Mouse (Mus musculus) spleen, adult 12 weeks (tissue): Measurements from ENCODE around the gene Meiob.

ENCODE experiments used
- DNase-seq: peaks from one replicate; pipeline ENCODE4 v3.0.0; 2022; ENCODE audit warnings: low spot score

Gene Meiob

GRCm38 (mm10) chr17:24821351-24822280, 17.5 kb downstream of the Meiob start:
- DNase-seq, result no peak

DNA sequence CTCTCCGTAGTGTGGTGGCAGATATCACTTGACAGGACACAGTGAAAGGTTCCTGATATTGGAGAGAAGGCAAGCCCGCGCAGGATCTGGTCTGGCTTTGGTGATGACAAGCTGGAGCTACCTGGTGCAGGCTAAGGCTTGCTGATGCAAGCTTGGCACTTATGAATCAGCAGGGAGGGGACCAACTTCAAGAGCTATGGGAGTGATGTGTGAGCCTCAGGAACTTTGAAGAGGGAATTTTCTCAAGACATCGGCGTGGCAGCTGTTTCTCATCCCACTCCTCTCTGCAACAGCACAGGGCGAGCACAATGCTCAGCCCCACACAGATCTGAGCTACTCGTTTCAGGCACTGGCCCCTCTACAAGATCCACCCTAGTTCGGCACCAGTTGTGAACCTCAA, 35.8 kb downstream of the Meiob start, which contains the start of gene Hagh:
Hagh (plus strand) TSS at position 302 of the 400 bp plus-strand sequence.
- no peak for DNase-seq

- no peak for DNase-seq
Observed at GRCm38 (mm10) chr17:24840341-24840740, 36.3 kb downstream of the Meiob start.

- no peak for DNase-seq
Observed at GRCm38 (mm10) chr17:24841133-24841532, 37.0 kb downstream of the Meiob start.

GRCm38 (mm10) chr17:24842631-24843030, 38.5 kb downstream of the Meiob start:
- no peak for DNase-seq

- no peak for DNase-seq
Observed at GRCm38 (mm10) chr17:24844525-24844924, 40.4 kb downstream of the Meiob start.

- DNase-seq, result no peak
Observed at GRCm38 (mm10) chr17:24847386-24847785, 43.3 kb downstream of the Meiob start.

GRCm38 (mm10) chr17:24848600-24849031, 44.5 kb downstream of the Meiob start:
- DNase-seq, result peak; percentile 42

- no peak for DNase-seq
Observed at GRCm38 (mm10) chr17:24849733-24850064, 45.6 kb downstream of the Meiob start.

- peak; percentile 90 for DNase-seq
Observed at GRCm38 (mm10) chr17:24850065-24850772, 46.1 kb downstream of the Meiob start, which contains the start of gene Fahd1. Fahd1 (minus strand) TSS chr17:24850364.

DNA sequence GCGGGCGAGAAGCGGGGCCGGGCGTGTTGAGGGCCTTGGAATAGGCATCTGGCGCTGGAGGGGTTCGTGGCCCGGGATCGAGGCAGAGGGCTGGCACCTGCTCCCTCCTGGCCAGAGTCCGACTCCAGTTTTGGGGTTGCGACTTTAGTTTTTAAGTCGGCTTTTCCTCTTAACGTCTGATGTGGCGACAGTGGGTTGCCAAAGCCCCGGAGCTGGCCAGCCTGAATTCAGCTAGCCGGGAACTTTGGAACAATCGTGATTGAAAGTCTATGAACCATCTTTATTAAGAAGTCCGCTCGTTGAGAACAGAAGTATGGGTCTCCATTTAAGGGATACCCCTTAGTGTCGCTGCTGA, 46.7 kb downstream of the Meiob start:
- no peak for DNase-seq

GRCm38 (mm10) chr17:24851381-24852125, 47.5 kb downstream of the Meiob start:
- no peak for DNase-seq

- DNase-seq, result no peak
Observed at GRCm38 (mm10) chr17:24855838-24856464, 51.9 kb downstream of the Meiob start.

GRCm38 (mm10) chr17:24856589-24856988, 52.5 kb downstream of the Meiob start:
- DNase-seq, result no peak

DNA sequence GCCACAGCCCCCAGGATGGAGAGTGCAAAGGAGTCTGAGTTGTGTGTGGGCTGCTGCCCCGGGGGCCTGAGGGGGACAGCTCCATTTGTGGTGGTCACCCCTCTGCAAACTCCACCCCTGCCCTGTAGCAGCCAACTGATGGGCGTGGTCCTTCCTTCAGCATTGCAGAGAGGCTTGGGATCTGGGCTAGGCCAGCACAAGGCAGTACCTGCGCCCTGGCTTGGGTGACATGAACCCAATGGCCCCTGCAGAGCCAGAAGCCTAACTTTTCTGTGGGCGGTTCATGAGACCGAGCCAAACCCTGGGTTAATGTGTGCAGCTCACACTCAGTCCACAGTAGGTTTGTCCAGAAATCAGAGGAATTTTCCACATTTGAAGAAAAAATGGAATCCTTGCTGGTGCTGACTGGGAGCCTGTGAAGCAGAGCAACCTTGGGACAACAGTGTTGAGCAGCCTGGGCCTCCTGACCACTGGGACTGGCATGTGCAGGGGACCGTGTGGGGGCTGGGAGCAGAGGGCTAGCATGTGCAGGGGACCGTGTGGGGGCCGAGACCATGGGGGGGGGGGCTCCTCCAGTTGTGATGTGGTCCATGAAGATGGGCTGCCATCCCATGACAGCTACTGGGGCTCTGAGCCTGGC, 53.9 kb downstream of the Meiob start:
- no peak for DNase-seq

DNA sequence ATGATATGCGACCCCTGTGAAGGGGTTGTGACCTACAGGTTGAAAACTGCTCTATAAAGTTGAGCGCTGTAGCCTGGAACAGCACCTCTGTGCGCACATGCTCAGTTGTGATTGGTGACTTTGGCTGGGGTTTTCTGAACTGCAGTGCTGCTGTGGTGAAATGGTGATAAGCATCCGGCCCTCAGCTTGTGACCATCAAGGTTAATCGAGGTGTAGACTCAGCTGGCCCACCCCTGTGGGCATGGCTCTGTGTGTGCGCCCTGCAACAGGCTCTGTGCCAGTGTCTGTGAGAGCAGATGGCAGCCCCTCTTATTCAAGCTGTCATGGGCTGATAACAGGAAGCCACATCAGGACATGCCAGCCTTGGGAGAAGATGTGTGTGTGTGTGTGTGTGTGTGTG, 54.9 kb downstream of the Meiob start:
- DNase-seq, result peak; percentile 77

DNA sequence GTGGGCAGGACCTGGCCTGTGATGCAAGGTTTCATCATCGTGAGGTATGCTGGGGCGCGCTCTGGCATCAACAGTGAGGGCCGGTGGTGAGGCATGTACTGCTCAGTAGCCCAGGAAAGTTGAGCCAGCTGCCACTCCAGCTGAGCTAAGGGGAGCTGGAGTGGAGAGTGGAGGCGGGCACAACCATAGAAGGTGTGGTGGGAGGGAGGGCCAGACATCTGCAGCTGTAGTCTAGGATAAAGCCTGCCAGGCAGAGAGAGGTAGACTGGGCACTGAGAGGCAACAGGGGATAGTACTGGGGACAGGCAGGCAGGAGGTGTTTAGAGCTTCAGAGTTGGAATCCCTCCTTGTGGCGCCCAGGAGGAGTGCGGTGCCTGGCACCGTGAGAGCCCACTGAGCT, 56.0 kb downstream of the Meiob start:
- peak; percentile 51 for DNase-seq

- no peak for DNase-seq
Observed at GRCm38 (mm10) chr17:24861785-24862184, 57.7 kb downstream of the Meiob start.

- no peak for DNase-seq
Observed at GRCm38 (mm10) chr17:24865776-24866175, 61.7 kb downstream of the Meiob start, which contains the start of gene Igfals. Igfals (plus strand) TSS chr17:24865997.

GRCm38 (mm10) chr17:24867914-24868313, 63.8 kb downstream of the Meiob start:
- no peak for DNase-seq

GRCm38 (mm10) chr17:24873695-24874404, 69.8 kb downstream of the Meiob start:
- no peak for DNase-seq
